Mouse (Mus musculus): Measurements from ENCODE around the gene Cpxm2.
A peak's percentile ranks its signal among the peaks of the same experiment; 100 is the strongest.

The Cpxm2 gene

DNA sequence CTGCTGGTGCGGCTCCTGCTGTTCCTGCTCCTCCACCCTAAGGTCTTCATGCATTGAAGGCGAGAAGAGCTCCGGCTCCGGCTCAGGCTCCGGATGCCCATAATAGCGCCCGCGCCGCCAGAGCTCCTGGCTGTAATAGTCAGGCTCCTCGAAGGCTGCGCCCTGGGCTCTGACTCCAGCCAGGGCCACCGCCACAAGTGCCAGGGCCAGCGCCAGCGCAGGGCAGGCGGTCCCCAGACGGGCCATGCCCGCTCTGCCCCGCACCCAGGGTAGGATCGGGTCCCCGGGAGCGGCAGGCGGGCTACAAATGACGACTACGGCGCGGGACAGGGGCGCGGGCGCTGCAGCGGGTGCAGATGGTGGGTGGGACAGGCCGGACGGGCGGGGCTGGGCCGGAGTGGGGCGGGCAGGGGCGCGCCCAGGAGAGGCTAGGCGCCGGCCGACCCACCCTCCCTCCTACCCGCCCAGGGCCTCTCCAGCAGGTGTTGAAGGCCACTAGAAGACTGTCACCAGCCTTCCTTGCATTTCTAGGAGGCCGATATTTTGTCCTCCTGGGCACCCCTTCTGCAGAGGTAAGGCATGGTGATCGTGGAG, at the start of gene Cpxm2:
TSS of gene Cpxm2 (minus strand) at position 372 of the 594 bp plus-strand sequence.
- no peak for DNase-seq (ENCODE audit: low read depth)

DNA sequence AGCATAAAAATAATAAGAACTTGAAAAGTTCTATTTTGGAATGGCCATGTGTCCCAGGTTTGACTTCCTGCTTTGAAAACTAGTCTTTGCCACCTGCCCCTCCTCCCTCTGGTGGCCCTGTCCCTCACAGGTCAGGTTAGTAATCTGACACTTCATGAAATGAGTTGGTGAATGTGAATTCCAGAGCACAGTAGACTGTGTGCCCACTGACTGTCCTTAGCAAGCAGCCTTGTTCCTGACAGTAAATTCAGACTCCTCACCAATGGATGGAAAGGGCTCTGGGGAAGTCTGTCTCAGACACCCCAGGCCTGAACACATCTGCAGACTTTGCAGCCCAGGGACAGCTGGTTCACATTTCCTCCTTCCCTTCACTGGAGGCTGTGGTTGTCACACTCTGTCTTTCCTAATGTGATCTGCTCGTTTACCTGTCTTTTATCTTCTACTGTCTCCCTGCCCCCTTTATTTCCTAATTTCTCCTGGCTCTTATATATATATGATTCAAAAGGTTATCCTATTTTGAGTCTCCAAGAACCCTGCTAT, 49.6 kb upstream of the Cpxm2 start:
- no peak for DNase-seq (ENCODE audit: low read depth)

GRCm38 (mm10) chr7:132199686-132200085, 45.1 kb upstream of the Cpxm2 start:
- DNase-seq (ENCODE audit: low read depth), result no peak

DNA sequence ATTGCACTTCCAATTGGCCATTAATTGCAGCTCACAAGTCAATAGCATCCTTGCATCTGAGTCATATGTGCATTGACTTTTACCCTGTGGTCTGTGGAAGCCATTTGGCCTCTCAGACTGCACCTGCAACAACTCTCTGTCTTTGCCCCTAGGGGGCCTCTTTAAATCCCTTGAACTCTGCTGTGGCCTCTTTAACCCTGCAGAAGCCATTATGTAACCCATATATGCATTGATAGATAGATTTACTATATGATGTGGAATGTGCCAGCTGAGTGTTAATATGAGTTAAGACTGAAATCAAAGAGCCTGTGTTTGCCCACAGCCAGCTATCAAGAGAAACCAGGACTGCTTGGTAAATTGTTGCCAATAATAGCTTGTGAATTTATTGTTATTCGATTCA, 44.3 kb upstream of the Cpxm2 start:
- no peak for DNase-seq (ENCODE audit: low read depth)

DNA sequence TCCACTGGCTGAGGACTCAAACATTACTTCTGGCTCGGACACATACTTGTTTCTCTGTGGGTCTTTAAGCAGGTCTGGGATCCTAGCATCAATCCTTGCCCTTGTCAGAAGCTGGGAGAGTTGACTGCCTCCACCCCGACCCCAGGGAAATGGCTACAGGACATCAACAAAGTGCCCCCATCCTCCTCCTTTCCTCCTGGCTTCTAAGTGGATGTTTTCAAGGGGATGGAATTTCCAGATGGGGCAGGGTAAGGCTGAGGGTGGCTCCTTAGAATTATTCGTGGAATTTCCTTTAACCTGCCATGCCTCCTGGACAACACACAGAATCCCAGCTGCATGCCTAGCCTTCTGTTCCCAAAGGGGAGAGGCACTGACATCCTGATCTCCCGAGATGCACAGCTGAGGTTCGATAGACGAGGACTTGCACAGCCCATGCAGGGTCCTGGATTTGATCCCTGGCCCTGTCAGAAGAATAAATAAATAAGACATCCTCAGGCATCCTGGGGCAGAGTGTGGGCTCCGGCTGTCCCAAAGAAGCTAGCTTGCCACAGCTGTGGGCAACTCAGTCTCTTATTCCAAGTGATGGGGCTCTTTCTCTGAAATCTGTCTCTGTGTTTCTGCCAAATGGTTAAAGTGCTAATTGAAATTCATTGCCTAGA, 43.4 kb upstream of the Cpxm2 start:
- no peak for DNase-seq (ENCODE audit: low read depth)

GRCm38 (mm10) chr7:132196581-132196980, 42.0 kb upstream of the Cpxm2 start:
- DNase-seq (ENCODE audit: low read depth), result no peak

DNA sequence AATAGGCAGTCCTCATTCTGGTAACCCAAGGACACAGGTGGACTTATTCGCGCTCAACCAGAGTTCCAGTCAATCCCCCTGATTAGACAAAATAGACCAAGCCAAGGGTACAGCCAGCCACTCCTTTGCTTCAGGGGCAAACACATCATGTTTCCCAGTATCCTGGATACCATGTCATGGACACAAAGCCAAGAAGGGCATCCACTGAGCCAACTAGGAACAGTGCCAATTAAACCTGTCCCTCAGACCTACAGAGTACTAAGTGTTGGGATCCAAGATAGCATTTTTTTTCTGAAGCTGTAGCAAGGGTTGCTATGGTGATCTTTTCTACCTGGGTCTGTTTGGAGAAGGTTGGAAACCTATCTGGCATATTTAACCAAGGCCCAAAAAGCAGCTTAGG, 39.1 kb upstream of the Cpxm2 start:
- DNase-seq (ENCODE audit: low read depth), result no peak

DNA sequence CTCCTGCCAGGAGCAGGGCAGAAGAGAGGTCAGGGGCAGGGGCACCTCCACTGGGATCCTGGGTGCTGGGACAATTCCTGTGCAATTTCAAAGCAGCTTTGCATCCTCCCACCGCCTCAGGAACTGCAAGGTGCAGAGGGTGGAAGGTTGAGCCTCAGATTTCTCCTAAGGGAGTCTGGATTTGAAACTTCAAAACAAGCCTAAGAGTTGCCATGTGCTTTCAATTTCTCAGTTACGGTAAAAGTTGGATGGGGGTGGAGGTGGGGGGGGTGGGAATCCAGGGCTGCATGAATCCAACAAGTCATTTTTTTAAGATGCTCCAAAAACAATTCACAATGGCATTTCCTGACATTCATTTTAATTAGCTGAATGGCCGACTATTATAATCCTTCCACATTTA, 32.9 kb upstream of the Cpxm2 start:
- DNase-seq (ENCODE audit: low read depth), result no peak

GRCm38 (mm10) chr7:132183892-132184404, 29.4 kb upstream of the Cpxm2 start:
- no peak for DNase-seq (ENCODE audit: low read depth)

DNA sequence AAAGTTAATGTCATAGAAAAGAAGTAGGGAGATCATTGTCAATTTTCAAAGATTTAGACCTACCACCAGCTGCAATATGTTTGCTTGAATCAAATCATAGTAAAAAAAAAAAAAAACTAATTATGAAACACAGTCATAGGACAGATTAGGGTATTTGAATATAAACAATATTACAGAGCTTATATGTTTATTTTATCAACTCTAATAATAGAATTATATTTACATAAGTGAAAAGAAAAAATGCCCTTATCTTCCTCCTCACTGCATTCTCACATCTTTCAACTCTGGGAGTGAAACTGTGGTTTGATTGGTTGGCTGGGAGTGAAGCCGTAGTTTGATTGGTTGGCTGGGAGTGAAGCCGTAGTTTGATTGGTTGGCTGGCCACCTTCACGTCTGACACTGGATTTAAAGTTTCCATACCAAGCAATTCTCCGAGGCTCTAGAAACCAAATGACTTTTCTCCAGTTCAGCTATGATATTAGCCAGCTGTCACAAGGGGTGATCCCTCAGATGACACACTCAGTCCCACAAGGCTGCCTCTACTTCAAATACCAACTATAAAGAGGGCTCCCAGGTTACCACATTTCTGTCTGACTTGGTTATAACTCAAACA, 27.2 kb upstream of the Cpxm2 start:
- no peak for DNase-seq (ENCODE audit: low read depth)

DNA sequence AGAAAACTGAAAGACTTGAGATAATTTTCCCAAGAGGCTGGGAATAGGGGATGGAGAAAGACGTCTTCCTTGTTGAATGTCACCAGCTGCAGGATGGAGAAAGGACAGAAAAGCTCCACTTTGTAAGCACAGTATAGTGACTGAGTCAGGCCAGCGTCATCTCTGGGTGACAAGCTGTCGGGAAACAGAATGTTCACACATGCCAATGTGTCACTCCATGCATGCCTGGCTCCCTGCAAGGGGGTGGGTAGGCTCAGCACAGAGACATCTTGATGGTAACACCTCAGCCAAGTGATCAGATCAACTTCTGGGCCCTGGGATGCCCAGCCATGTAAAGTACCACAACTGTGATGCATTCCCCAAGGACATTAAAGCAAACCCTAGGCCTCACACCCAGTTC, 26.5 kb upstream of the Cpxm2 start:
- no peak for DNase-seq (ENCODE audit: low read depth)

- no peak for DNase-seq (ENCODE audit: low read depth)
Measured at GRCm38 (mm10) chr7:132179049-132179448, 24.5 kb upstream of the Cpxm2 start.

DNA sequence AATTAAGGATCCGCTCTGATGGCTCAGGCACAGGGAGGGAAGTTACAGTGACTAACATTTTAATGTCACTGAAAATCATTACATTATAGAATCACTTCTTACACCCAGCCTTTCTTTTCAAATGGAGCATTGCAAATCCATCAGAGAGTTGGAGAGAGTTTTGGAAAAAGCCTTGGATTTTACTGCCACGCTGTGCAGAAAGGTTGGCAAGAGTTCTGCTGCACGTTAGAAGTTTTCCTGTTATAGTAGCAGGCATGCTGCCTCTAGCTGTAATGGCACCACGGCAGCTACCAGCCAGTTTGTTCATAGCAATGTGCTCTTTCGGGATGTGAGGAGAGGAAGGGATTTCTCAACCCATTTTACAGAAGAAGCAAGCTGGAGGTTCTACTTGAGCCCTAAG, 20.2 kb upstream of the Cpxm2 start:
- DNase-seq (ENCODE audit: low read depth), result no peak

- no peak for DNase-seq (ENCODE audit: low read depth)
Measured at GRCm38 (mm10) chr7:132174296-132174695, 19.8 kb upstream of the Cpxm2 start.

DNA sequence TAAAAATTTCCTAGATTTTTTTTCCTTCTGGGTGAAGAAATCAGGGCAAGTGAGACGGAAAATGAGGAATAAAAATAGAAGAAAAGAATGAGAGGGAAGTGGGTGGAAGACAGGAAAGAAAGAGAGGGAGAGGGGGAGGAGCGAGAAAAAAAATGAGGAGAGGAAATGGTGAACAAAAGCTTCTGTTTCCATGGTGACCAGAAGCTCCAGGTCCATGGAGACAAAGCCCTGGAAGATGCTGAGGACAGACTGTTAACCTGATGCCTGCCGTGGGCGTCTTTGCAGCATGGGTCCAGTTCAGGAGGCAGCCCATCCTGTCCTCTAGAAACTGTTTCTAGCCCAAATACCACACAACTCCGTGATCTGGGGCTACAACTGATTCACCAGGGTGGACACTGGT, 17.7 kb upstream of the Cpxm2 start:
- DNase-seq (ENCODE audit: low read depth), result no peak

- DNase-seq (ENCODE audit: low read depth), result no peak
Measured at GRCm38 (mm10) chr7:132171716-132172115, 17.2 kb upstream of the Cpxm2 start.

GRCm38 (mm10) chr7:132169419-132170169, 15.1 kb upstream of the Cpxm2 start:
- DNase-seq (ENCODE audit: low read depth), result peak; percentile 20

DNA sequence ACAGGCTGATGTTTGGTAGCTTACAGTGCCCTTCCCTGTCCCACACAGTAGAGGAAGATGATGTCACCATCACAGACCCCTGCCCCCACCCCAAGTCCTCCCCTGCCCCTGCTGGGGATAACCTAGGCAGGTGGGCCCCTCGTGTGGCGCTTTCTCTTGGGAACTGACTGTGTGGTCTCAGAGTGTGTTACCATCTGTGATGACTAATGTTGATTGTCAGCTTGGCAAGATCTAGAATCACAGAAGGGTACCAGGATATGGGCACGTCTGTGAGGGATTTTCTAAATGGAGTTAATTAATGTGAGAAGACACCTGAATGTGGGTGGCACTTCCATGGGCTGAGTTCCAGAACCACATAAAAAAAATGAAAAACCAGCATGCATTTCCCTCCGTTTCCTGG, 12.7 kb upstream of the Cpxm2 start:
- no peak for DNase-seq (ENCODE audit: low read depth)

DNA sequence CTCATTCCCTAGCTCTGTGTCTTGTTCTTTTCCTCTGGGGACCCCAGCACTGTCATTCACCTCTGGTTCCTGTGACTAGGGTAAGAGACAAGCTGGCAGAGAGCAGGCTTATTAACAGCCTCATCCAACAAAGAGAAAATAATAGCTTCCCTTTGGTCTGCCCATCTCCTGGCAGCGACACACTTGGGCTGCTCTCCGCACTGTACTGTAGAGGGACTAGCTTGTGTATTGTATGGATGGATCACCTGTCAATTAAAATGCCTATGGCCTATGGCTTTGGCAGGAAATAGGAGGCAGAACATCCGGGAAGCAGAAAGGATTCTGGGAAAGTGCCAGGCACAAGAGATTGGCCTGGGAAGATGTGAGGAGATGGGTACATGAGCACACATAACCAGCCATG, 7.7 kb upstream of the Cpxm2 start:
- DNase-seq (ENCODE audit: low read depth), result no peak

- no peak for DNase-seq (ENCODE audit: low read depth)
Measured at GRCm38 (mm10) chr7:132158321-132159025, 3.9 kb upstream of the Cpxm2 start.

- no peak for DNase-seq (ENCODE audit: low read depth)
Measured at GRCm38 (mm10) chr7:132153725-132154147, 803 bp downstream of the Cpxm2 start.
